Mouse (Mus musculus): ENCODE measurements around the gene AC141477.1.

AC141477.1 gene

GRCm38 (mm10) chr10:76440281-76440680 is at the start of gene AC141477.1:
Gene AC141477.1, minus strand, starts transcription at chr10:76440444.
- no peak for DNase-seq (ENCODE audit: low read depth, low spot score)

- DNase-seq (ENCODE audit: low read depth, low spot score), result no peak
These were observed 49.0 kb upstream of the AC141477.1 start for GRCm38 (mm10) chr10:76489205-76489604.

GRCm38 (mm10) chr10:76488265-76488664 is 48.0 kb upstream of the AC141477.1 start:
- DNase-seq (ENCODE audit: low read depth, low spot score), result no peak

GRCm38 (mm10) chr10:76486302-76486701 is 46.1 kb upstream of the AC141477.1 start:
- no peak for DNase-seq (ENCODE audit: low read depth, low spot score)

- DNase-seq (ENCODE audit: low read depth, low spot score), result no peak
These were observed 41.2 kb upstream of the AC141477.1 start for GRCm38 (mm10) chr10:76481480-76481879.

- DNase-seq (ENCODE audit: low read depth, low spot score), result no peak
These were observed 40.6 kb upstream of the AC141477.1 start for GRCm38 (mm10) chr10:76480851-76481250.

- DNase-seq (ENCODE audit: low read depth, low spot score), result no peak
These were observed 33.5 kb upstream of the AC141477.1 start for GRCm38 (mm10) chr10:76473759-76474158.

GRCm38 (mm10) chr10:76468203-76469162 is 28.2 kb upstream of the AC141477.1 start, which contains the start of the genes Mcm3ap and Ybey:
Gene Mcm3ap, plus strand, starts transcription at chr10:76468927.
Gene Ybey, minus strand, starts transcription at chr10:76469114.
- peak; percentile 86 for DNase-seq (ENCODE audit: low read depth, low spot score)

- DNase-seq (ENCODE audit: low read depth, low spot score), result no peak
These were observed 22.5 kb upstream of the AC141477.1 start for GRCm38 (mm10) chr10:76462721-76463120.

GRCm38 (mm10) chr10:76462312-76462711 is 22.1 kb upstream of the AC141477.1 start:
- DNase-seq (ENCODE audit: low read depth, low spot score), result no peak

- DNase-seq (ENCODE audit: low read depth, low spot score), result no peak
These were observed 21.0 kb upstream of the AC141477.1 start for GRCm38 (mm10) chr10:76461255-76461654.

GRCm38 (mm10) chr10:76455289-76455688 is 15.0 kb upstream of the AC141477.1 start:
- peak; percentile 43 for DNase-seq (ENCODE audit: low read depth, low spot score)

GRCm38 (mm10) chr10:76448851-76449250 is 8.6 kb upstream of the AC141477.1 start, which contains the start of gene 2610028H24Rik:
Gene 2610028H24Rik, plus strand, starts transcription at chr10:76449081.
- no peak for DNase-seq (ENCODE audit: low read depth, low spot score)

- DNase-seq (ENCODE audit: low read depth, low spot score), result no peak
These were observed 7.4 kb upstream of the AC141477.1 start for GRCm38 (mm10) chr10:76447406-76448229.

- no peak for DNase-seq (ENCODE audit: low read depth, low spot score)
These were observed 5.9 kb upstream of the AC141477.1 start for GRCm38 (mm10) chr10:76445996-76446681.

- peak; percentile 96 for DNase-seq (ENCODE audit: low read depth, low spot score)
These were observed 2.2 kb upstream of the AC141477.1 start, which contains the start of gene Pcnt for GRCm38 (mm10) chr10:76442178-76443088. Gene Pcnt, minus strand, starts transcription at chr10:76442786.

GRCm38 (mm10) chr10:76439107-76439890 is 945 bp downstream of the AC141477.1 start:
- DNase-seq (ENCODE audit: low read depth, low spot score), result no peak

GRCm38 (mm10) chr10:76433925-76434324 is 6.3 kb downstream of the AC141477.1 start:
- DNase-seq (ENCODE audit: low read depth, low spot score), result no peak

GRCm38 (mm10) chr10:76425674-76426073 is 14.6 kb downstream of the AC141477.1 start:
- DNase-seq (ENCODE audit: low read depth, low spot score), result no peak

Data from retina, postnatal 7 days (tissue).